Mouse (Mus musculus) testis, postnatal 14 days (tissue): ENCODE data around the gene Ddx21.
"Not testable (repeated sequence)": the region's sequence is repeated elsewhere in the genome, so short reads cannot be mapped to it uniquely, and the experiment has no call there.

Experiments used
- DNase-seq: peaks from one replicate; pipeline ENCODE4 v3.0.0; 2021; ENCODE audit warnings: low spot score

Gene Ddx21

DNA sequence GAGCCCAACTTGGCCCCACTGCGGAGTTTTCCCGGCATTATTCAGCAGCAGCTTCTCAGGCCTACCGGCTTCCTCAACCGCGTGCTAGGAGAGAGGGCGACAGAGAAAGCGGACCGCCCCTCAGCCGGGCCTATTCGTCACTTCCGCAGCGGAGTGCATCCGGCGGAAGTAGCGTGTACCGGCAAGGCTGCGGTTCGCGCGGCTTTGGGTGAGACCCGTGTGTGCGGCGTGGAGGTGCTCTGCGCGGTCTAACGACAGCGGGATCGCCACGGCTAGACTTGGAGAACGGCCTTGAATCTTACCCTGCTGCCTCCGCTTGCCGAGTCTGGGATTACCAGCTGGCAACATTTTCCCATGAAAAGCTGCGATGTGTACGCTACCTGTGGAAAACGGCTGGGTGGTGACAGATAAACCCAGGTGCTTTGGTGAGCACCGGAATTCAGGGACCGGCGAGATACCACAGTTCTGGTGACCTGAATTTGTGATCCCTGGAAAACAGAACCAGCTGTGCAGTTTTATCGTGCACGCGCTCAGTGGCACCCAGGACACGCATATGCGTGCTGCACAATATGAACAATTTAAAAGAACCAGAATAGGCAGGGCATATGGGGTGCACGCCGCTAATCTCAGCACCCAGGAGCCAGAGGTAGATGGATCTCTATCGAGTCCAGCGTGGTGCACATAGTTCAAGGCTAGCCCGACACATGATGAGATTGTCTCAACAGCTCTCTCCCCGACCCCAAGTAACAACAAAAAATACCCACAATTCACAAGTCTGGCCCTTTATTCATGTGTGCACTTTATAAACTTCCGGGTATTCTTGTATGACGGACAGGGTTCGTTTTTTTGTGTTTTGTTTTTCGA, at the start of gene Ddx21:
Gene Ddx21 (minus strand): TSS at position 105 of the 864 bp plus-strand sequence.
- peak; percentile 91 for DNase-seq

DNA sequence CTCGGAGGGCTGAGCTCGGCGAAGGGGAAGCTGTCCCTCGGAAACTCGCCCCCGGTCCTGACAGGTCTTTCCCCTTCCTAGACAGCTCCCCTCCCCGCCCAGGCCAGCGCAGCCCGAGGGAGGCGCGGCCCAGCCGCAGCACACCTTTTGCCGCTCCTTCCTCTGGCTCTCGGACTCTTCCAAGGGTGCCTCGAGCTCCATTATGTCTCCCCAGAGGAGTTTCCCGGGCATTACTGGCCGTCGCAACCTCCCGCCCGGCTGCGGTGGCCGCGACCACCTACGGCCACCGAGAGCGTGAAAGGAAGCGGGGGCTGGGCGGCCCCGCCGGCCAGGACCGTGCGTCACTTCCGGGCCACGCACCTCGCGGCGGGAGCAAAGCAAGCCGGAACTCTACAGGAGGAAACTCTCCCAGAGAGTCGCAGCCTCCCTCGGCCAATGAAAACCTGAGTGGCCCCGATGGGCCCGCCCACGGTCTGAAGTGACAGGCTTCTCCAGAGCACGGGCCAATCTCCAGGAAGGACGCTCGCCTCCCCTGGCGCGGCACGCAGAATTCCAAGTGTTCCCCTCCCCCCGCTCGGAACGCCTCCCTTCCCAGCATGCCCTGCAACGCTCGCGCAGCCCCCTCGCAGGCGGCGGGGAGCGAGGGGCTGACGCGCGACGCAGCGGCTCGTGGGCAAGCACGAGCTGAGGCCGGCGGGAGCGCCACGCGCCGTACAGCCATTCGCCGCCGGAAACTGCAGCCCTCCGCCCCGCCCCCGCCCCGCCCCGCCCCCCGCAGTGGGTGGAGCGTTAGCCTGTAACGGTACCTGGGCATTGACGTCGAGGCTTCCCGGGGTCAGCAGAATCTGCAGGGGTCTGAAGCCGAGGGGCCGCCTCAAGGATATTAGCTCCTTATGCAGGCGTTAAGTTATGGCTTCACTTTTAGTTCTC, 49.1 kb upstream of the Ddx21 start, which contains the start of gene Ddx50:
Gene Ddx50 (minus strand): TSS at position 338 of the 930 bp plus-strand sequence.
- peak; percentile 100 for DNase-seq

GRCm38 (mm10) chr10:62650358-62650782, 48.3 kb upstream of the Ddx21 start:
- DNase-seq: no peak

GRCm38 (mm10) chr10:62604161-62604560, 2.1 kb upstream of the Ddx21 start:
- DNase-seq: no peak

- no peak for DNase-seq
Measured at GRCm38 (mm10) chr10:62603233-62604030, 1.4 kb upstream of the Ddx21 start.

DNA sequence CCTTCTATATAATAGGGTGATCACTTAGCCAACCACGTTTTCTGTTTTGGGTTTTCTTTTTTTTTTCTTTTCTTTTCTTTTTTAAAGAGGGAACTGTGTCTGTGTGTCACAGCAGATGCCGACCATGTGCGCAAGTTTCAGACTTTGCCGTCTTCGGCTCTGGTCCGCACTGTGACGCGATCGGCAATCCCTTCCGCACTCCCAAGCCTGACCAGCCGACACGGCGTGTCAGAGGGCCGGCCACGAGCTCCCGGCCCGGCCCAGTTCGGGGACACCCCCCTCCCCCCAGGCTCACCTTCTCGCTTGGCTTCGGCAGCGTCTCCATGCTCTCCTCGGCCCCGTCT, 276 bp downstream of the Ddx21 start:
- no peak for DNase-seq

- DNase-seq: no peak
Measured at GRCm38 (mm10) chr10:62601053-62601791, 859 bp downstream of the Ddx21 start.

GRCm38 (mm10) chr10:62600056-62600455, 2.0 kb downstream of the Ddx21 start:
- no peak for DNase-seq

GRCm38 (mm10) chr10:62599311-62599710, 2.8 kb downstream of the Ddx21 start:
- DNase-seq: not testable (repeated sequence)

DNA sequence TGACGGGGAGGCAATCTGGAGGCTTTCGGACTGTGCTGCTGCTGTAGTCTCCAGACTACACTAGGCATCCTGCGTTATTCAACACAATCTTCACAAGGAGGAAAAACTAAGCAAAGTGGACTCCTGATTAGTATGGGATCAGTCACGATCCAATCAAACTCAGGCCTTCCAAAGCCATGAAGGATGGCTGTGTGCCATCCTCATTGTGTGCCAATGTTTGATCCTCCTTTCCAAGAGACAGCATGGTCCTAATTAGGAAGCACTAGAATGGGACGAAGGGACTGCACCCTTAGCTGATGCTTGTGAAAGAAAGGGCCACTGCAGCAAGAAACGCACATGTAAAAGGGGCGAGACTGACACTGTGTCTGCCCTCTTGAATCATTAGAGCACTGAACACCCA, 9.6 kb downstream of the Ddx21 start:
- DNase-seq: no peak

- DNase-seq: peak; percentile 49
Measured at GRCm38 (mm10) chr10:62590200-62590599, 11.9 kb downstream of the Ddx21 start.

- DNase-seq: no peak
Measured at GRCm38 (mm10) chr10:62588616-62589015, 13.5 kb downstream of the Ddx21 start.

- no peak for DNase-seq
Measured at GRCm38 (mm10) chr10:62583245-62583644, 18.8 kb downstream of the Ddx21 start.

DNA sequence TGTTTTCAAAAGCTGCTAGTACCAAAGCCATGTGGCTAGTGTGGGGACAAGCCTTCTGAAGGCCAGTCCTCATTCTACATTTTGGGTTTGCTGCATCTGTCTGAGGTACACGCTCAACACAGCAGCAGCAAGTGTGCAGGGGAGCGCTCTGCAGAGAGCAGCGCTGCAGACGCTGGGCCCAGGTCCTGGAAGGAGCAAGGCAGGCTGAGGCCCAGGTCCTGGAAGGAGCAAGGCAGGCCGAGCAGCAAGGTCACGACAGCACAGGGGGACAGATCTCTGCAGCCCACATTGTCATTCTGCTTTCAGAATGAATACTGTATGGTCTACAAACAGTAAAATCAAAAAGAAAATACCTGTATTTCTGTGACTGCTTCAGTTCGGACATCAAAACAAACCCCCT, 19.4 kb downstream of the Ddx21 start:
- DNase-seq: no peak

DNA sequence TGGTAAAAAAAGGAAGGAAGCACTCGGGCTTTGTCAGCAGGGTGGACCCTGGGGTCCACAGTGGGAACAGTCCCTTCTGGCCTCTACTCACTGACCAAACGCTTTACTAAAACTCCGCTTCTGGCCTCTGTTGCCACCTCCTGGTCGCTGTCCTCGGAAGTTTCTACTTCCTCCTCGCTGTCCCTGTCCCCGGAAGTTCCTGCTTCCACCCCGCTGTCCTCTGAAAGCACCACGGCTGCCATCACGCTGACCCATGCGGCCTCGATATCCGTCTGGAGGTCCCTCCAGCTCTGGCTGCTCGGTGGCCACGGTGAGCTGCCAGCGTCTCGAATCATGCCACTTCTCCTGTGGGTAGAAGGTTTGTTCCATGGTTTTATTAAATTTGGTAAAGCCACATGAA, 19.8 kb downstream of the Ddx21 start:
- no peak for DNase-seq

DNA sequence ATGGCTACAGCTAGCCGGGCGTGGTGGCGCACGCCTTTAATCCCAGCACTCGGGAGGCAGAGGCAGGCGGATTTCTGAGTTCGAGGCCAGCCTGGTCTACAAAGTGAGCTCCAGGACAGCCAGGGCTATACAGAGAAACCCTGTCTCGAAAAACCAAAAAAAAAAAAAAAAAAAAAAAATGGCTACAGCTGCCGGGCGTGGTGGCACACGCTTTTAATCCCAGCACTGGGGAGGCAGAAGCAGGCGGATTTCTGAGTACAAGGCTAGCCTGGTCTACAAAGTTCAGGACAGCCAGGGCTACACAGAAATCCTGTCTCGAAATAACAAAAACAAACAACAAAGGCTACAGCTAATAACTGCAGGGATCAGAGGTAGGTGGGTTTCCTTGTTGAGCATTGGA, 23.0 kb downstream of the Ddx21 start:
- not testable (repeated sequence) for DNase-seq

- peak; percentile 99 for DNase-seq
Measured at GRCm38 (mm10) chr10:62578338-62579100, 23.6 kb downstream of the Ddx21 start, which contains the start of gene Kif1bp. Gene Kif1bp (minus strand): TSS chr10:62578457.

DNA sequence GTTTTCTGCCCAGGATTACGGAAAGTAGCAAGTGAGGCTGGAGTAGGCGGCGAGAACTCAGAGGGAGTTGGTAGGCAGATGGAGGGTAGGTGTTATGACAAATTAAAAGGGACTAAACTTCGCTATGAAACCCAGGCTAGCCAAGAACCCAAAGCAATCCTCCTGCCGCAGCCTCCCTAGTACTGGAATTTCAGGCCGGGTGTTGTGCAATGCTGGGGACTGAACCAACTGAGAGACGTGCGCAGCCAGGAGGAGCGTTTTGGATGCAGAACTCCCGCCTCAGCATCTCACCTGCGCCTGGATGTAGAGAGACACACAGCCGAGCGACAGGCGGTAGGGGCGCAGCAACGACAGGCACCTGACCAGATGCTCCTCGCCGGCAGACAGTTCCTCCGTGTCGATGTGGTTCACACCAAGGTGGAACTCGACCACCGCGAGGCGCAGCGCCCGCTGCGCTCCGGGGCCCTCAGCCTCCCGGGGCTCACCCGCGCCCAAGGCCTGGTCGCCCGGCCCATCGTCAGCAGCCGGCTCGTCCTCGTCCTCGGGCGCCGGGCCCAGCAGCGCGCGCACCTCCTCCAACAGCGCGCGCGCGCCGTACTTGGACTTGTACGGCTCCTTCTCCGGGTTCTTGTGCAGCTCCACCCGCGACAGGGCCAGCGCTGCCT, 24.3 kb downstream of the Ddx21 start:
- DNase-seq: no peak

- no peak for DNase-seq
Measured at GRCm38 (mm10) chr10:62575001-62575400, 27.1 kb downstream of the Ddx21 start.
